Mouse (Mus musculus) left cerebral cortex, postnatal 25 days (tissue): ENCODE measurements around the gene Rtn3. TPM values are rescaled to one million over a fixed set of nuclear protein-coding genes. Genes with fewer than 3 reads are reported as not detected.

ENCODE experiments used
- DNase-seq, 2 experiments: peaks; one replicate each; pipeline ENCODE4 v3.0.0; 2022; ENCODE audit warnings: low spot score in 2 of 2, mixed read lengths in 1 of 2
- intact Hi-C: fragments of 180-260 bp; cut with DNase I; formaldehyde crosslinking; loops from one replicate; pipeline ENCODE4 v1.15.1; 2025
- total RNA-seq, 2 experiments: library from RNA; stranded (reverse); gene quantifications; 2 replicates each; pipeline ENCODE4 v1.2.3; 2021

Rtn3 gene
- total RNA-seq, 2 experiments from 2014 or later = 854 to 900 TPM

- no peak for DNase-seq
- intact Hi-C loops = no loop called here
Observed at GRCm38 (mm10) chr19:7492682-7493081, 9.6 kb upstream of the Rtn3 start.

- DNase-seq = no peak
- intact Hi-C loops = no loop called here
Observed at GRCm38 (mm10) chr19:7491960-7492359, 8.9 kb upstream of the Rtn3 start.

- DNase-seq = no peak
- intact Hi-C loops = no loop called here
Observed at GRCm38 (mm10) chr19:7487680-7488079, 4.6 kb upstream of the Rtn3 start.

- intact Hi-C loops = no loop called here
- peak; percentile 37 to 61 for DNase-seq
Observed at GRCm38 (mm10) chr19:7484076-7484475, 995 bp upstream of the Rtn3 start.

GRCm38 (mm10) chr19:7483512-7483882 is 416 bp upstream of the Rtn3 start:
- peak in 1 of 2 experiments; percentile 89 for DNase-seq
- intact Hi-C loops = loop anchor here (1.0 kb wide), 1 partner anchor 11 kb away; the partner anchor contains the start of gene Atl3

- intact Hi-C loops = no loop called here
- DNase-seq = no peak
Observed at GRCm38 (mm10) chr19:7482266-7482598, 849 bp downstream of the Rtn3 start.

- peak; percentile 64 to 71 for DNase-seq
- intact Hi-C loops = no loop called here
Observed at GRCm38 (mm10) chr19:7481541-7482265, 1.4 kb downstream of the Rtn3 start.

- intact Hi-C loops = no loop called here
- no peak for DNase-seq
Observed at GRCm38 (mm10) chr19:7479751-7480248, 3.3 kb downstream of the Rtn3 start.

GRCm38 (mm10) chr19:7470643-7471042 is 12.4 kb downstream of the Rtn3 start:
- DNase-seq = no peak
- intact Hi-C loops = no loop called here

- intact Hi-C loops = no loop called here
- DNase-seq = no peak
Observed at GRCm38 (mm10) chr19:7467915-7468314, 15.2 kb downstream of the Rtn3 start.

- intact Hi-C loops = no loop called here
- DNase-seq = no peak
Observed at GRCm38 (mm10) chr19:7459370-7459769, 23.7 kb downstream of the Rtn3 start.

- no peak for DNase-seq
- intact Hi-C loops = no loop called here
Observed at GRCm38 (mm10) chr19:7458901-7459300, 24.2 kb downstream of the Rtn3 start.

GRCm38 (mm10) chr19:7456803-7457202 is 26.3 kb downstream of the Rtn3 start:
- DNase-seq = peak in 1 of 2 experiments; percentile 49
- intact Hi-C loops = no loop called here

- intact Hi-C loops = no loop called here
- no peak for DNase-seq
Observed at GRCm38 (mm10) chr19:7445596-7445995, 37.5 kb downstream of the Rtn3 start.

GRCm38 (mm10) chr19:7445105-7445504 is 38.0 kb downstream of the Rtn3 start:
- DNase-seq = no peak
- intact Hi-C loops = no loop called here

GRCm38 (mm10) chr19:7441493-7441892 is 41.6 kb downstream of the Rtn3 start:
- peak in 1 of 2 experiments; percentile 64 for DNase-seq
- intact Hi-C loops = no loop called here

GRCm38 (mm10) chr19:7438295-7438694 is 44.8 kb downstream of the Rtn3 start:
- DNase-seq = no peak
- intact Hi-C loops = no loop called here

- DNase-seq = peak; percentile 58 to 76
Observed at GRCm38 (mm10) chr19:7436061-7436970, 46.8 kb downstream of the Rtn3 start.

GRCm38 (mm10) chr19:7434887-7435286 is 48.2 kb downstream of the Rtn3 start:
- intact Hi-C loops = no loop called here
- no peak for DNase-seq

More at GRCm38 (mm10) chr19:7436061-7436970, 46.8 kb downstream of the Rtn3 start:
- intact Hi-C loops = no loop called here

- no peak for DNase-seq
- intact Hi-C loops = no loop called here
Observed at GRCm38 (mm10) chr19:7425398-7425775, 57.7 kb downstream of the Rtn3 start.
